Mouse (Mus musculus) heart, postnatal 0 days (tissue): ENCODE measurements around the gene Smim26. TPM values are rescaled to one million over a fixed set of nuclear protein-coding genes. Genes with fewer than 3 reads are reported as not detected.

Experiments used
- ATAC-seq: fragments of 200-750 bp; cut with Nextera tagmentation; 2 replicates; pipeline ENCODE4 v1.8.0; 2017; ENCODE audit warnings: low read depth, moderate number of reproducible peaks, moderate library complexity; ENCODE audit not compliant: insufficient read depth
- DNase-seq: peaks from one replicate; pipeline ENCODE4 v3.0.0-alpha.2; 2016; ENCODE audit warnings: low spot score
- H3K27ac ChIP-seq: fragments of 300-500 bp; sonication (generic); 2 replicates; pipeline ENCODE4 v1.5.1; 2014; ENCODE audit warnings: low read depth, mild to moderate bottlenecking
- H3K27me3 ChIP-seq: fragments of 300-500 bp; sonication (generic); 2 replicates; pipeline ENCODE4 v1.6.1; 2014; ENCODE audit warnings: low read length, mixed read lengths; ENCODE audit not compliant: control insufficient read depth, insufficient read depth
- H3K36me3 ChIP-seq: fragments of 300-500 bp; sonication (generic); replicated peaks from 2 replicates; pipeline ENCODE4 v1.6.1; 2014; ENCODE audit warnings: low read length, mixed read lengths; ENCODE audit not compliant: control insufficient read depth, insufficient read depth
- H3K4me1 ChIP-seq: fragments of 300-500 bp; sonication (generic); 2 replicates; pipeline ENCODE4 v1.6.1; 2014; ENCODE audit warnings: antibody characterized with exemption; ENCODE audit not compliant: control insufficient read depth, insufficient read depth
- H3K4me2 ChIP-seq: fragments of 300-500 bp; sonication (generic); 2 replicates; pipeline ENCODE4 v1.6.1; 2014; ENCODE audit warnings: low read depth, mild to moderate bottlenecking, low read length, moderate library complexity
- H3K4me3 ChIP-seq: fragments of 300-500 bp; sonication (generic); 2 replicates; pipeline ENCODE4 v1.5.1; 2014; ENCODE audit warnings: low read depth, low read length
- H3K9ac ChIP-seq: fragments of 300-500 bp; sonication (generic); replicated peaks from 2 replicates; pipeline ENCODE4 v1.6.1; 2014; ENCODE audit warnings: low read depth, low read length, mixed read lengths
- H3K9me3 ChIP-seq: fragments of 300-500 bp; sonication (generic); replicated peaks from 2 replicates; pipeline ENCODE4 v1.6.1; 2016; ENCODE audit warnings: low read length; ENCODE audit not compliant: control insufficient read depth
- CTCF ChIP-seq: IDR thresholded peaks from 2 replicates; pipeline ENCODE4 v1.5.1; 2016; ENCODE audit warnings: antibody characterized with exemption, control low read depth, low read depth
- EP300 ChIP-seq: IDR thresholded peaks from 2 replicates; pipeline ENCODE4 v1.6.1; 2016; ENCODE audit warnings: antibody characterized with exemption, low read depth
- WGBS: fragments of 180-500 bp; shearing (Covaris S2); extraction: QIAGEN DNeasy Blood & Tissue Kit; methylation state at CpG from one replicate; pipeline ENCODE4 v1.1.7; 2014; 5-methylcytosine and 5-hydroxymethylcytosine counted together
- microRNA-seq: library from miRNA; unstranded; fragments of <30 nt; microRNA quantifications from one replicate; pipeline ENCODE4, GENCODE M21; 2016
- polyA plus RNA-seq: library from polyadenylated mRNA; unstranded; fragments of >200 nt; fragmentation: Nextera tagmentation; extraction: Ambion mirVana; gene quantifications from 2 replicates; pipeline ENCODE4 v1.2.1, GENCODE M21; 2015
- total RNA-seq: library from RNA; depleted of rRNA; stranded (reverse); fragments of >200 nt; gene quantifications from 2 replicates; pipeline ENCODE4 v1.2.3, GENCODE M21; 2014; ENCODE audit warnings: low replicate concordance; rRNA removed

Smim26 gene
- total and polyA plus RNA-seq, 2 experiments from 2014 or later, result 50.3 to 94.8 TPM

DNA sequence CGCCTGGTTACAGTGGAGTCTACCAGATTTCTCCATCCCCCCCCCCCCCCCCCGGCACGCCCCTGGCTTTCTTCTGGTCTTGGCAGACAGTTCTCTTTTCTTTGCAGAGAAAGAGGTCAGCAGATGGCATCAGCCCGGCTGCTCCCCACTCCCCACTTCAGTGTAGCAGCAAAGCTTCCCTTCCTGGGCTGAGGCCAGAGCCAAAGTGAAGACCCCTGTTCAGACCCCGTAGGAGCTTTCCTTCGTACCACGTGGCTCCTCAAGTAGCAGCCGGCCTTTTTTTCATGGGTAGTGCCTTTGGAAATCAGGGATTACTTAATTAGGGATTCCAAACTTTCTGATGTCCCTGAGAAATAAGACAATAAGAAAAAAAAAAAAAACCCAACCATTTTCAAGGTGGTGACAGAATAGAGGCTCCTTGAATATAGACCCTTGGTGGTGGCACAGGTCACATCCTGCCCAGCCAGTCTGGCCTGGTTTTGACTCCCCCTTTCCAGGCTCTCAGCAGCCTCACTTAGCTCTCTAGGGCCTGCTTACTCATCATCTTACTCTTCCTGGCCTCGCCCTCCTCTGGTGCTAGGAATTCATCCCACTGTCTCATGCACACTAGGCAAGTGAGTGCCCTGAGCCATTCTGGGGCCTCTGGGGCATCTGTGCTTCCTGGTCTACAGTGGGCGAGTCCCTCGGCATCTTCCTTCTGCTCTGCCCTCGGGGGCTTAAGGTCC is 44.0 kb downstream of the Smim26 start:
- WGBS, result 76% methylated on average over 12 of the region's 12 CpGs
- Histone ChIP-seq H3K4me1 (no peaks in the 10 kb centered on the region), H3K9ac (no peak overlapping the region), H3K27me3 (no peaks in the 10 kb centered on the region), H3K4me3 (no peak overlapping the region), H3K9me3 (no peaks in the 10 kb centered on the region), H3K36me3 (no peaks in the 10 kb centered on the region), H3K4me2 (no peak overlapping the region), H3K27ac (no peak overlapping the region)
- TF ChIP-seq CTCF (no peak), EP300 (no peak)
- ATAC-seq (no peak), DNase-seq (no peak)

DNA sequence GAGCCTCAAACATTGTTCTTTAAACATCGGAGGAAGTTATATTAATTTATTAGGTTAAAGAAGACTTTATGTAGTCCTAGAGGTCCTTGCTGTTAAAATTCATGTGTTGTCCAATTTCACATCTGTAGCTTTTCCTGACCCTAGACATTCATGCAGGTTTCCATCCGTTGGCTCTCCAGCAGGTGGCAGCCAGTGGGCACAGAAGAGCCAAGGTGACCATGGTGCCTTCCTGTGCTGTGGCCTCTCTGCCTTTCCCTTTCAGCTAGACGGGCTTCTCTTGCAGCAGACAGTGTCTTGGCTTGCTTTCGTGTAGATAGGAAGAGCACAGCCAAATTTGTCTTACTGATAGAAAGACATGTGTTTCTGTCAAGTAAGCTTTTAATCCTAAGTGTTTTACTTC is 44.9 kb downstream of the Smim26 start:
- WGBS, result 45% methylated on average over 4 of the region's 4 CpGs

DNA sequence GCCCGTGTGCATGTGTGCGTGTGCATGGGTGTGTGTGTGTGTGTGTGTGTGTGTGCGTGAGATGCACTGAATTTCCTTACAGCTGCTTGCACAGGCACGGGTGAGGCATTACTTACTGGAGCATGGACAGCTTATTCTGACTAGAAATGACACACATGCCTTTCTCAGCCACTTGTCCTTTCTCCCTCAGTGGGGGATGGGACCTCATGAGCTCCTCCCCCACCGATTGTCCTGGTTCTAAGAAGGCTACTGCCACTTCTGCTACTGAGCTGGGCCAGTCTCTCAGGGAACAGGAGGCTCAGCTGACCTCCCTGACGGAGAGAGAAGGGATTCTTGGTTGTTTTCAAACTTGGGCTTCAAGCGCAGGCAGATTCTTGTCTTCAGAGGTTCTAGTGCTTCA is 46.2 kb downstream of the Smim26 start:
- WGBS, result 69% methylated on average over 7 of the region's 7 CpGs
- H3K36me3 ChIP-seq, result no peaks in the 10 kb centered on the region

More for the DNA sequence above, 44.9 kb downstream of the Smim26 start:
- Histone ChIP-seq H3K9me3 (no peaks in the 10 kb centered on the region), H3K4me3 (no peak overlapping the region), H3K4me1 (no peaks in the 10 kb centered on the region), H3K4me2 (no peak overlapping the region), H3K27ac (no peak overlapping the region), H3K27me3 (no peaks in the 10 kb centered on the region), H3K36me3 (no peaks in the 10 kb centered on the region), H3K9ac (no peak overlapping the region)
- no peak for TF ChIP-seq EP300
- TF ChIP-seq CTCF, result peak; percentile 72
- peak; percentile 44 for DNase-seq
- ATAC-seq, result peak; percentile 47; the same call in 1 of the 2 replicates

DNA sequence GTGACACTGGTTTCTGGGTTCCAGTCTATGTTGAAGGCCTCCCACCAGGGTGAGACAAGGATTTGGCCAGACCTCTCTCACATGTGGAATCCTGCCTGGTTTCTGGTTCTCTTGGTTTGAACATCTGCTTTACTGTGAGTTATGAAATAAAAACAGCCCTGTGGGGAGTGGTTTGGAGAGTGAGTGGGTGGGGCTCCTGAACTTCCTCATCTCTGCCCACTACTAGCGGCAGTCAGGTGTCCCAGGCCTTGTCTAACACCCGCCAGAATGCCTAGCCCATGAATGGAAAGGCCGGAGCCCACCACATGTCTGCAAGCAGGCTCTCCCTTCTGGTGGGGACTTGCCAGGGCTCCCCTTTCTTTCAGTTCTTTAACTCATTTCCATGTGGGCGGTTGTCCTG is 48.1 kb downstream of the Smim26 start:
- Histone ChIP-seq H3K4me2 (no peak overlapping the region), H3K4me1 (no peaks in the 10 kb centered on the region), H3K27ac (no peak overlapping the region), H3K27me3 (no peaks in the 10 kb centered on the region), H3K9ac (no peak overlapping the region), H3K4me3 (no peak overlapping the region), H3K36me3 (no peaks in the 10 kb centered on the region), H3K9me3 (no peaks in the 10 kb centered on the region)
- ATAC-seq, result no peak
- WGBS, result 79% methylated on average over 4 of the region's 4 CpGs
- no peak for DNase-seq
- no peak for TF ChIP-seq EP300
- TF ChIP-seq CTCF, result no peak

More for the DNA sequence above, 46.2 kb downstream of the Smim26 start:
- ATAC-seq, result no peak
- Histone ChIP-seq H3K9me3 (no peaks in the 10 kb centered on the region), H3K27ac (no peak overlapping the region), H3K27me3 (no peaks in the 10 kb centered on the region), H3K4me1 (no peaks in the 10 kb centered on the region), H3K4me2 (no peak overlapping the region), H3K4me3 (no peak overlapping the region), H3K9ac (no peak overlapping the region)
- no peak for DNase-seq
- no peak for TF ChIP-seq EP300
- TF ChIP-seq CTCF, result no peak

Small RNA genes lying within 50 kb of the gene (microRNA-seq; reads per million reads assigned to microRNA genes)
- gene Gm24823, result not detected

Other genes starting within 250 kb of the Smim26 start
- gene Kat14, start 225.1 kb upstream of the Smim26 start, total RNA-seq, result 13.6 and 25.0 TPM in 2 replicates
- 17.9 and 20.2 TPM in 2 replicates for gene Kat14, start 225.1 kb upstream of the Smim26 start, polyA plus RNA-seq
- not detected in 2 replicates for gene Pet117, start 225.1 kb upstream of the Smim26 start, total RNA-seq
- gene Pet117, start 225.1 kb upstream of the Smim26 start, polyA plus RNA-seq, result 2.9 and 3.2 TPM in 2 replicates
- gene Dzank1, start 66.6 kb upstream of the Smim26 start, total RNA-seq, result 0.50 TPM in 1 of 2 replicates, not detected in the other
- gene Dzank1, start 66.6 kb upstream of the Smim26 start, polyA plus RNA-seq, result 0.67 and 0.79 TPM in 2 replicates
- gene Polr3f, start 66.3 kb upstream of the Smim26 start, total RNA-seq, result 15.3 and 17.7 TPM in 2 replicates
- 12.3 and 12.9 TPM in 2 replicates for gene Polr3f, start 66.3 kb upstream of the Smim26 start, polyA plus RNA-seq
- gene Rbbp9, start 43.2 kb upstream of the Smim26 start, total RNA-seq, result 8.3 and 18.4 TPM in 2 replicates
- gene Rbbp9, start 43.2 kb upstream of the Smim26 start, polyA plus RNA-seq, result 25.5 and 30.6 TPM in 2 replicates
- gene Sec23b, start 37.8 kb upstream of the Smim26 start, total RNA-seq, result 52.8 and 56.7 TPM in 2 replicates
- 28.2 and 29.2 TPM in 2 replicates for gene Sec23b, start 37.8 kb upstream of the Smim26 start, polyA plus RNA-seq
- 11.9 and 24.2 TPM in 2 replicates for gene Dtd1, start 5.8 kb downstream of the Smim26 start, total RNA-seq
- gene Dtd1, start 5.8 kb downstream of the Smim26 start, polyA plus RNA-seq, result 25.8 and 29.2 TPM in 2 replicates
- gene Scp2d1, start 229.6 kb downstream of the Smim26 start, total RNA-seq, result not detected in 2 replicates
- not detected in 2 replicates for gene Scp2d1, start 229.6 kb downstream of the Smim26 start, polyA plus RNA-seq